Mouse (Mus musculus) heart, embryonic 10.5 days (tissue): Measurements from ENCODE around the gene H2-Ob. TPM values are rescaled to one million over a fixed set of nuclear protein-coding genes. Genes with fewer than 3 reads are reported as not detected.

Source experiments
- DNase-seq: peaks from one replicate; pipeline ENCODE4 v3.0.0-alpha.2; 2017; ENCODE audit warnings: low spot score
- H3K27ac ChIP-seq: fragments of 300-500 bp; sonication (generic); 2 replicates; pipeline ENCODE4 v1.5.1; 2016; ENCODE audit warnings: mild to moderate bottlenecking
- H3K27me3 ChIP-seq: fragments of 300-500 bp; sonication (generic); 2 replicates; pipeline ENCODE4 v1.6.1; 2016; ENCODE audit warnings: mild to moderate bottlenecking; ENCODE audit not compliant: poor library complexity, insufficient read depth, severe bottlenecking
- H3K36me3 ChIP-seq: fragments of 300-500 bp; sonication (generic); 2 replicates; pipeline ENCODE4 v1.6.1; 2016; ENCODE audit warnings: mild to moderate bottlenecking, moderate library complexity
- H3K4me1 ChIP-seq: fragments of 300-500 bp; sonication (generic); 2 replicates; pipeline ENCODE4 v1.6.1; 2016; ENCODE audit warnings: mild to moderate bottlenecking
- H3K4me3 ChIP-seq: fragments of 300-500 bp; sonication (generic); 2 replicates; pipeline ENCODE4 v1.5.1; 2016; ENCODE audit warnings: mild to moderate bottlenecking, moderate library complexity
- H3K9me3 ChIP-seq: fragments of 300-500 bp; sonication (generic); 2 replicates; pipeline ENCODE4 v1.6.1; 2016; ENCODE audit warnings: mild to moderate bottlenecking, moderate library complexity
- WGBS: fragments of 180-500 bp; shearing (Covaris S2); methylation state at CpG from one replicate; pipeline ENCODE4 v1.1.7; 2016; 5-methylcytosine and 5-hydroxymethylcytosine counted together
- polyA plus RNA-seq: library from polyadenylated mRNA; unstranded; fragments of >200 nt; fragmentation: Nextera tagmentation; extraction: Ambion mirVana; gene quantifications from 2 replicates; pipeline ENCODE4 v1.2.1, GENCODE M21; 2016

H2-Ob gene
- polyA plus RNA-seq: not detected in 2 replicates

DNA sequence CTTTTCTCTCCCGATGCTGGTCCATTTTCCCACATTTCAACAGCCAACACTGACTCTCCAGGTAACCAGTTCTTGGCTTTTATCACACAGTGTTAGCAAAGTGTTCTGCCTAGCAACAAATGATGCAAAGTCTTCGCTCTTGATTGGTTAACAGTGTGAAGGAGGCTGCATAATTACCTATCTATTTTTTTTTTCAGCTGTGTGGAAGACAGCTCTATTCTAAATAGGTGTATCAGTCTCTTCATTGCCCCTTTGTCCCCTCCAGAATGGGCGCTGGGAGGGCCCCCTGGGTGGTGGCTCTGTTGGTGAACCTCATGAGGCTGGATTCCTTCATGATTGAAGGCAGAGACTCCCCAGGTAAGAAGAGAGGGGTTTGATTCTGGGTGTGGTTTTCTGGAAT is at the start of gene H2-Ob:
Gene H2-Ob, plus strand, starts transcription at position 198 of the 400 bp plus-strand sequence.
- Histone ChIP-seq H3K9me3 (no peaks in the 10 kb centered on the region), H3K4me1 (no peaks in the 10 kb centered on the region), H3K36me3 (no peaks in the 10 kb centered on the region), H3K27me3 (no peaks in the 10 kb centered on the region), H3K27ac (no peak within 1 kb of the TSS), H3K4me3 (no peak within 1 kb of the TSS)
- WGBS: 60% methylated on average over 3 of the region's 3 CpGs
- DNase-seq: no peak

DNA sequence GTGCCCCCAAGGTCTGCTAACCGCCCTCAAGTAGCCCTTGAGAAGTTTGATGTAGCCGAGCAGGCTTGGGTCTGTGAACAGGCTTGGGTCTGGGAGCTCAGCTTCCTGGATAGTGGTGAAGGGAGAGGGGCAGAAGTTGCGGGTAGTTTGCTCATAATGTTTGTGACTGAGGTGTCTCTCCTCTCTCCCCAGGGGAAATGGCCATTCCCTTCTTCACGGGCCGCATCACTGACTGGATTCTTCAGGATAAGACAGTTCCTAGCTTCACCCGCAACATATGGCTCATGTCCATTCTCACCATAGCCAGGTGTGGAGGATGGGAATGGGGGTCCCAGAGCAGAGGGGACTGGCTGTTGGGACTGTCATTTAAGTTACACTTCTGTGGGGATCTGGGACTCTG is 49.7 kb upstream of the H2-Ob start:
- Histone ChIP-seq H3K27me3 (peaks cover 98% of the 10 kb centered on the region), H3K4me3 (no peak overlapping the region), H3K4me1 (peaks cover 20% of the 10 kb centered on the region), H3K9me3 (no peaks in the 10 kb centered on the region), H3K36me3 (no peaks in the 10 kb centered on the region), H3K27ac (no peak overlapping the region)
- WGBS: 62% methylated on average over 6 of the region's 6 CpGs
- peak; percentile 48 for DNase-seq

DNA sequence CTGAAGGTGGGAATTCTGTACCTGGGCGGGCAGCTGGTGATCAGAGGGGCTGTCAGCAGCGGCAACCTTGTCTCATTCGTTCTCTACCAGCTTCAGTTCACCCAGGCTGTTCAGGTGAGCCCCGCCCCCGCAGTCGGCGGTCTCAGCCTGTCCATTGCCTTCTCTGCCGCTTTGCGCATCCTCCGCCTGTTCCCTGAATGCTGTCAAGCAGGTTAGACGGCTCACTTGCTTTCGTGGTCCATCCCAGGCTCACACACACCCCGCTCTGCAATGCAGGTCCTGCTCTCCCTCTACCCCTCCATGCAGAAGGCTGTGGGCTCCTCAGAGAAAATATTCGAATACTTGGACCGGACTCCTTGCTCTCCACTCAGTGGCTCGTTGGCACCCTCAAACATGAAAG is 45.9 kb upstream of the H2-Ob start:
- Histone ChIP-seq H3K9me3 (no peaks in the 10 kb centered on the region), H3K36me3 (no peaks in the 10 kb centered on the region), H3K27ac (no peak overlapping the region), H3K4me3 (no peak overlapping the region), H3K27me3 (peaks cover 98% of the 10 kb centered on the region), H3K4me1 (peaks cover 15% of the 10 kb centered on the region)
- 21% methylated on average over 16 of the region's 16 CpGs for WGBS
- peak; percentile 56 for DNase-seq

DNA sequence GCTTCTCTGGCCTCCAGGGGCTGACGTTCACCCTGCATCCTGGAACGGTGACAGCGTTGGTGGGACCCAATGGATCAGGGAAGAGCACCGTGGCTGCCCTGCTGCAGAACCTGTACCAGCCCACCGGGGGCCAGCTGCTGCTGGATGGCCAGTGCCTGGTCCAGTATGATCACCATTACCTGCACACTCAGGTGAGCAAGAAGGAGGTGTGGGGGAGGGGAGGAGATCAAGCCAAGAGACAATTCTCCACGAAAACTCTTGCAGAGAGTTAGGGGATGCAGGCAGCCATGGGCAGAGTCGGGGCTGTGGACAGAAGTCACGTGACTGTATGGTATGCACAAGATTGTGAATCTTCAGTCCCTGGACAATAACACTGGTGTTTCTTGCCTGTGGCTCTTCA is 45.2 kb upstream of the H2-Ob start:
- Histone ChIP-seq H3K9me3 (no peaks in the 10 kb centered on the region), H3K36me3 (no peaks in the 10 kb centered on the region), H3K4me1 (peaks cover 16% of the 10 kb centered on the region), H3K27me3 (peaks cover 98% of the 10 kb centered on the region), H3K27ac (no peak overlapping the region), H3K4me3 (no peak overlapping the region)
- WGBS: 47% methylated on average over 8 of the region's 8 CpGs
- DNase-seq: peak; percentile 73

DNA sequence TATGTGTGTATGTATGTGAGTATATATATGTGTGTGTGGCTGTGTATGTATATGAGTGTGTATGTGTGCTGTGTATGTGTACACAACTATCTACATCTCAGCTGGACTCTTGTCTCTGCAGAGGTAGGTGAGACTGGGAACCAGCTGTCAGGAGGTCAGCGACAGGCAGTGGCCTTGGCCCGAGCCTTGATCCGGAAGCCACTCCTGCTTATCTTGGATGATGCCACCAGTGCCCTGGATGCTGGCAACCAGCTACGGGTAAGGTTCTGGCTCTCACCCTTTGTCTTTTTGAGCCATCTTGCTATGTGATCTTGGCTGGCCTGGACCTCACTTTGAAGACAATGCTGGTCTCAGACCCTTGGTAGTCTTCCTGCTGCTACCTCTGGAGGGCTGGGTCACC is 44.0 kb upstream of the H2-Ob start:
- DNase-seq: no peak
- Histone ChIP-seq H3K4me3 (no peak overlapping the region), H3K4me1 (peaks cover 17% of the 10 kb centered on the region), H3K27ac (no peak overlapping the region), H3K9me3 (no peaks in the 10 kb centered on the region), H3K36me3 (no peaks in the 10 kb centered on the region), H3K27me3 (peaks cover 99% of the 10 kb centered on the region)
- 77% methylated on average over 4 of the region's 4 CpGs for WGBS

DNA sequence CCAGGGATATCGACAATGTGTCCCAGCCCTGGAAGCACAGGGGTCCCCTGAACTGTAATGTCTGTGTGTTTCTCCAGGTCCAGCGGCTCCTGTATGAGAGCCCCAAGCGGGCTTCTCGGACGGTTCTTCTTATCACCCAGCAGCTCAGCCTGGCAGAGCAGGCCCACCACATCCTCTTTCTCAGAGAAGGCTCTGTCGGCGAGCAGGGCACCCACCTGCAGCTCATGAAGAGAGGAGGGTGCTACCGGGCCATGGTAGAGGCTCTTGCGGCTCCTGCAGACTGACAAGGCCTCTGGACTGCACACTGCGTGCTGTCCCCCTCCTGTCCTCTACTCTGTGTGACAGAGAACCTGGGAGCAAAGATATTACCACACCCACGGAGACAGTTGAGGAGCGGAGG is 42.2 kb upstream of the H2-Ob start:
- no peak for DNase-seq
- Histone ChIP-seq H3K4me3 (no peak overlapping the region), H3K27ac (no peak overlapping the region), H3K9me3 (no peaks in the 10 kb centered on the region), H3K36me3 (no peaks in the 10 kb centered on the region), H3K27me3 (peaks cover 99% of the 10 kb centered on the region), H3K4me1 (peaks cover 17% of the 10 kb centered on the region)
- 34% methylated on average over 12 of the region's 12 CpGs for WGBS

DNA sequence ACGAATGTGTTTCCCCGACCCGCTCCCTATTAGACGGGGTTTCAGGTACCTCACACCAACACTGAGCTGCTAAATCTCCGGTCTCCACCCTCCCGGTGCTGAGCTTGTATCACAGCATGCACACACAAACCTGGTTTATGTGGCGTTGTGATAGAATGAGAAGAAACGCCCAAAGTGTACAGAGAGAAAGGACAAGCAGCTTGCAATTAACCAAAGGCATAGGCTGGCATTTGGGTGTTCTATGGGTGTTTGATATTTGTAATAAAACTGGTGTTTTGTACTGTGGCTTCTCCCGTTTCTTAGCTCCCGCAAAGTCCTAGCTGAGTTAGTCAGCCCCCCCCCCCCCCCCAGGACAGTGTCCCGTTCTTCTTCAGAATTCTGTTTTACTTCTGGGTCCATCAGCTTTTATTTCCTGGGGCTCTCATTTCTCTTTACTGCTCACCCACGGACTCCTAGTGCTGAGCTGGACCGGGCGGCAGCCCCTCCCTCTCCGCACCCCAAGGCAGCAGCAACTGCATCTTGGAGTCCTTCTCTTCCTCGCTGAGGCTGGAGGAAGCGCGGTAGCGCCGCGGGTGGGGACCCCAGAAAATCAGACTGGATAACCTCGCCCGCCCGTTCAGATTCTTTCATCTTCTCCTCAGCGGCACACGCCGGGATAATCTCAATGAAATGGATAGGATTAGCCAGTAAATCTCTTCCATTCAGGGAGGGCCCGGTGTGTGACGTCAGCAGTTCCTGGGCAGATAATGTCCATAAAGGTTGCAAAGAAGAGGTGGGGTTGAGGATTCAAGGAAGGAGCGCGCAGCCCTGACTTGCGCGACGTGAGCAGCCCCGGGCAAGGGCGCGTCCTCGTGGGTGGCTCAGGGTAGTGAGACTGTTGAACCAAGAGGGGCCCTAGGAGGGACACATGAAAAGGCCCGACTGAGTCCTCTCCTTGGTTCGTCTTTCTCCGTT is 41.5 kb upstream of the H2-Ob start, which contains the start of gene Psmb8:
Gene Psmb8, plus strand, starts transcription at position 781 of the 954 bp plus-strand sequence.
- DNase-seq: peak; percentile 87
- Histone ChIP-seq H3K4me1 (peaks cover 17% of the 10 kb centered on the region), H3K9me3 (no peaks in the 10 kb centered on the region), H3K27ac (0 out of 2 replicates have a peak within 1 kb of the TSS, but pooled peaks have one; percentile 32), H3K27me3 (peaks cover 96% of the 10 kb centered on the region), H3K36me3 (no peaks in the 10 kb centered on the region), H3K4me3 (peak within 1 kb of the TSS; percentile 50)
- WGBS: 5% methylated on average over 41 of the region's 41 CpGs

DNA sequence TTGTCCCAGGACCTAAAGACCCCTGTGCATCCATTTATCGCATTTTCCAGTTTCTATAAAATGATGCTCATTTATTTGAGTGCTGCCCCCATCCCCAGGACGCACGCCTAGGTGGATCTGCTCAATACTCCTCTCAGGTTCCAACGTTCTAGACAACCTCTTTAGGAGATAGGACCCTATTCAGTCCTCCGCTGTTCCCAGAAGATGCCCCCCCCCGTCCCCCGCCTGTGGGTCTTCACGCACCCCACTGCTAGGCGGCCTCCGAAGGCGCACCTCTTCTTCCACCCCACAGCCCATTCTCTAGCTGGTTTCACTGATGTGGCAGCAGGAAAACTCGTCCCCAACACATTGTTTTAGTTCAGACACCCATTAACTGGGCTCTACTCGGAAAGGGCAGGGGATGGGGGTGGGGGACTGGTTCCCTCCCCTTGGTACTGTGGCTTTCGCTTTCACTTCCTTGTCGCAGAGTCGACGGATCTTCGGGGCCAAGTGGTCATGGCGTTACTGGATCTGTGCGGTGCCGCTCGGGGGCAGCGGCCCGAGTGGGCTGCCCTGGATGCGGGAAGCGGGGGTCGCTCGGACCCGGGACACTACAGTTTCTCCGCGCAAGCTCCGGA is 40.7 kb upstream of the H2-Ob start:
- Histone ChIP-seq H3K27me3 (peaks cover 93% of the 10 kb centered on the region), H3K27ac (0 out of 2 replicates have a peak overlapping the region, but pooled peaks have one; percentile 32), H3K36me3 (no peaks in the 10 kb centered on the region), H3K4me3 (peak overlapping the region; percentile 50), H3K9me3 (no peaks in the 10 kb centered on the region), H3K4me1 (peaks cover 15% of the 10 kb centered on the region)
- 3% methylated on average over 32 of the region's 32 CpGs for WGBS
- DNase-seq: peak; percentile 71

DNA sequence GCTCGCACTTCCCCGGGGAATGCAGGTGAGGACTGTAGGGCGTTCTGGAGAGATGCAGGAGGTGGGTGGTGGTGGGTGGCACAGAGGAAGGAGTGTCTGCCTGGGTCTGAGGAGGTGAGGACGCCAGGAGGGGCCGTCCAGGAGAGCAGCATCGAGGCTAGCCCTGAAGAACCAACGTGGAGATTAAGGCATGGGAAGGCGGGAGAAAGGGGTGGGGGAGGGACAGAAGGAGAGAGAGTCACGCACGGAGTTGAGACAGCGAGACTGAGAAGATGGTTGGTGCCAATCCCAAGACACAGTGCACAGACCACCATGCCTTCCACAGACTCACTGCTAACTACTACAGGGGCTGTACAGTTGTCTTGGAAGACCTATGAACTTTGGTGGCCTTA is 40.2 kb upstream of the H2-Ob start:
- Histone ChIP-seq H3K27ac (0 out of 2 replicates have a peak overlapping the region, but pooled peaks have one; percentile 32), H3K27me3 (peaks cover 93% of the 10 kb centered on the region)
- WGBS: 7% methylated on average over 11 of the region's 11 CpGs

DNA sequence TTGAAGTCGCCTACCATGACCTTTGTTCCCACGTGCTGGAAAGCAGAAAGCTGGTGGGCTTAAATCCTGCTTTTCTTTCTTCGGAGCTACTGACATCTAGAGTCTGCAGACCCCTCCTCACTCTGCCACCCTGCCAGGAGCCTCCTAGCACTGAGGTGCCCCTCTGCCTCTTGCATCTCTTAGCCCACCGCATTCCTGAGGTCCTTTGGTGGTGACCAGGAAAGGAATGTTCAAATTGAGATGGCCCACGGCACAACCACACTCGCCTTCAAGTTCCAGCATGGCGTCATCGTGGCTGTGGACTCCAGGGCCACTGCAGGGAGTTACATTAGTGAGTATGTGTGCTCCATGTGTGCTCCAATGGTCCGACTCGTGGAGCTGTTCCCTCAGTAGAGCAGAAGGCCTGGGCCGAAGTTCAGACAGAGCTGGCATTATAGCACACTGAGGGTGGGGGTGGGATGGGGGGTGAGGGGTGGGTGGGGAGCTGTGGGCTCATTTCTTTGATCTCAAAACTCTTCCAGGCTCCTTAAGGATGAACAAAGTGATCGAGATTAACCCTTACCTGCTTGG is 39.6 kb upstream of the H2-Ob start:
- H3K4me1 ChIP-seq: peaks cover 14% of the 10 kb centered on the region
- 68% methylated on average over 12 of the region's 12 CpGs for WGBS
- no peak overlapping the region for H3K27ac ChIP-seq
- no peaks in the 10 kb centered on the region for H3K36me3 ChIP-seq
- DNase-seq: peak; percentile 61
- H3K9me3 ChIP-seq: no peaks in the 10 kb centered on the region
- no peak overlapping the region for H3K4me3 ChIP-seq
- H3K27me3 ChIP-seq: peaks cover 92% of the 10 kb centered on the region

More for the DNA sequence above, 40.2 kb upstream of the H2-Ob start:
- no peaks in the 10 kb centered on the region for H3K36me3 ChIP-seq
- DNase-seq: no peak
- no peaks in the 10 kb centered on the region for H3K9me3 ChIP-seq
- peak overlapping the region; percentile 50 for H3K4me3 ChIP-seq
- H3K4me1 ChIP-seq: peaks cover 14% of the 10 kb centered on the region

DNA sequence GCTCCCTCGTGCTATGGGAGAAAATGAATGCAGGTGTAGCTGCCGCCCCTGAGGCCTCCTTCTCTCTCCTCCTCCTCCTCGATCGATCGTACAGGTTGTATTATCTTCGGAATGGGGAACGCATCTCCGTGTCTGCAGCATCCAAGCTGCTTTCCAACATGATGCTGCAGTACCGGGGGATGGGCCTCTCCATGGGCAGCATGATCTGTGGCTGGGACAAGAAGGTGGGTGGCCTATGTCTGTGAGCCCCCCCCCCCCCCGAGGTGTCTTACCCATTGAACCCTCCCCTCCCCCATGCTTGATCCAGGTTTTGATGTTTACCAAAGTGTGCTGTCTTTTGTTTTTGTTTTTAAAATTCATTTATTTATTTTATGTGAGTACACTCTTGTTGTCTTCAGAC is 38.7 kb upstream of the H2-Ob start:
- 77% methylated on average over 10 of the region's 10 CpGs for WGBS
- H3K9me3 ChIP-seq: no peaks in the 10 kb centered on the region
- no peak overlapping the region for H3K4me3 ChIP-seq
- peaks cover 92% of the 10 kb centered on the region for H3K27me3 ChIP-seq
- peaks cover 21% of the 10 kb centered on the region for H3K4me1 ChIP-seq
- DNase-seq: peak; percentile 64
- H3K36me3 ChIP-seq: no peaks in the 10 kb centered on the region
- H3K27ac ChIP-seq: no peak overlapping the region

DNA sequence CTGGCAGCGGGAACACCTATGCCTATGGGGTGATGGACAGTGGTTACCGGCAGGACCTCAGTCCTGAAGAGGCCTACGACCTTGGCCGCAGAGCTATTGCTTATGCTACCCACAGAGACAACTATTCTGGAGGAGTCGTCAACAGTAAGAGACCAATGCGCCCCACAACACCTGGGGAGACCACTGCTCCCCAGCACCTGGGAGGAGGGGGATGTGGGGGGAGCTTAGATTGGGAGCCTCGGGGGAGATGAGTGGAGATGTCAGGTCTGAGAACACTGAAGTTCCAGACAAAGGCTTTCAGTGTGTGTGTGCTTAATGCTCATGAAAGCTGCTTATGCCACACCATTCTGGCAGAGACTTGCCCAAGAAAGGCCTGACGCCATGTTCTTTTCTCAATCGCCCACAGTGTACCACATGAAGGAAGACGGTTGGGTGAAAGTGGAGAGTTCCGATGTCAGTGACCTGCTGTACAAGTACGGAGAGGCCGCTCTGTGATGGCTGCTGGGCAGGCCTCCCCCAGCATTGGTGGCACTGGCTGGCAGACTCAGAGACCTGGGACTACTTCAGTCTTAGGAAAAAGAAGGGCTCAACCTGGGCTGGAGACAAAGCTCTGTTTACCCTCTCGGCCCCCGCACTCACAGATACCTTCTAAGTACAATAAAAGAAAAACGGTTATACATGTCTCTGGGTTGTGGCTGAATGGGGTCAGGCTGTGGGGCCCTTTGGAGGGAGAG is 37.8 kb upstream of the H2-Ob start:
- no peak for DNase-seq
- 83% methylated on average over 16 of the region's 16 CpGs for WGBS
- peaks cover 28% of the 10 kb centered on the region for H3K4me1 ChIP-seq
- H3K27me3 ChIP-seq: peaks cover 92% of the 10 kb centered on the region
- H3K9me3 ChIP-seq: no peaks in the 10 kb centered on the region
- H3K27ac ChIP-seq: no peak overlapping the region
- H3K4me3 ChIP-seq: no peak overlapping the region
- no peaks in the 10 kb centered on the region for H3K36me3 ChIP-seq
